Mouse (Mus musculus): Measurements from ENCODE around the gene Mfap5.
"Not testable (repeated sequence)": the region's sequence is repeated elsewhere in the genome, so short reads cannot be mapped to it uniquely, and the experiment has no call there.

The Mfap5 gene

GRCm38 (mm10) chr6:122514312-122514711 is 8.7 kb downstream of the Mfap5 start:
- DNase-seq: no peak

- DNase-seq: not testable (repeated sequence)
Observed at GRCm38 (mm10) chr6:122515762-122516161, 10.1 kb downstream of the Mfap5 start.

GRCm38 (mm10) chr6:122517668-122518067 is 12.0 kb downstream of the Mfap5 start:
- DNase-seq: no peak

- DNase-seq: no peak
Observed at GRCm38 (mm10) chr6:122519384-122519783, 13.7 kb downstream of the Mfap5 start.

- DNase-seq: no peak
Observed at GRCm38 (mm10) chr6:122522595-122522994, 16.9 kb downstream of the Mfap5 start.

- no peak for DNase-seq
Observed at GRCm38 (mm10) chr6:122523289-122523688, 17.6 kb downstream of the Mfap5 start.

- DNase-seq: no peak
Observed at GRCm38 (mm10) chr6:122527596-122527995, 22.0 kb downstream of the Mfap5 start.

GRCm38 (mm10) chr6:122528136-122528535 is 22.5 kb downstream of the Mfap5 start:
- DNase-seq: no peak

GRCm38 (mm10) chr6:122531466-122532174 is 26.0 kb downstream of the Mfap5 start:
- no peak for DNase-seq

- DNase-seq: no peak
Observed at GRCm38 (mm10) chr6:122532883-122533302, 27.2 kb downstream of the Mfap5 start.

GRCm38 (mm10) chr6:122534032-122534431 is 28.4 kb downstream of the Mfap5 start:
- DNase-seq: no peak

- no peak for DNase-seq
Observed at GRCm38 (mm10) chr6:122539564-122539963, 33.9 kb downstream of the Mfap5 start.

- not testable (repeated sequence) for DNase-seq
Observed at GRCm38 (mm10) chr6:122542459-122542858, 36.8 kb downstream of the Mfap5 start.

- no peak for DNase-seq
Observed at GRCm38 (mm10) chr6:122543574-122543973, 37.9 kb downstream of the Mfap5 start.

GRCm38 (mm10) chr6:122544672-122545071 is 39.0 kb downstream of the Mfap5 start:
- DNase-seq: no peak

- no peak for DNase-seq
Observed at GRCm38 (mm10) chr6:122545289-122545882, 39.7 kb downstream of the Mfap5 start.

- DNase-seq: no peak
Observed at GRCm38 (mm10) chr6:122545948-122546347, 40.3 kb downstream of the Mfap5 start.

GRCm38 (mm10) chr6:122553606-122554005 is 48.0 kb downstream of the Mfap5 start, which contains the start of gene Aicda:
Gene Aicda (plus strand): TSS chr6:122553801.
- no peak for DNase-seq

- DNase-seq: no peak
Observed at GRCm38 (mm10) chr6:122554102-122554501, 48.5 kb downstream of the Mfap5 start.

GRCm38 (mm10) chr6:122555266-122555665 is 49.6 kb downstream of the Mfap5 start:
- no peak for DNase-seq

GRCm38 (mm10) chr6:122556959-122557561 is 51.4 kb downstream of the Mfap5 start:
- DNase-seq: no peak

- peak; percentile 14 for DNase-seq
Observed at GRCm38 (mm10) chr6:122560427-122560826, 54.8 kb downstream of the Mfap5 start.

- peak; percentile 4 for DNase-seq
Observed at GRCm38 (mm10) chr6:122561005-122561404, 55.4 kb downstream of the Mfap5 start.

GRCm38 (mm10) chr6:122562463-122562862 is 56.8 kb downstream of the Mfap5 start:
- DNase-seq: no peak
